Mouse (Mus musculus): ENCODE data around the gene Cep170. TPM values are rescaled to one million over a fixed set of nuclear protein-coding genes. Genes with fewer than 3 reads are reported as not detected.

Cep170 gene
- 13.2 and 18.7 TPM in 2 replicates for polyA plus RNA-seq (2012; rRNA removed; ENCODE audit: low replicate concordance)

DNA sequence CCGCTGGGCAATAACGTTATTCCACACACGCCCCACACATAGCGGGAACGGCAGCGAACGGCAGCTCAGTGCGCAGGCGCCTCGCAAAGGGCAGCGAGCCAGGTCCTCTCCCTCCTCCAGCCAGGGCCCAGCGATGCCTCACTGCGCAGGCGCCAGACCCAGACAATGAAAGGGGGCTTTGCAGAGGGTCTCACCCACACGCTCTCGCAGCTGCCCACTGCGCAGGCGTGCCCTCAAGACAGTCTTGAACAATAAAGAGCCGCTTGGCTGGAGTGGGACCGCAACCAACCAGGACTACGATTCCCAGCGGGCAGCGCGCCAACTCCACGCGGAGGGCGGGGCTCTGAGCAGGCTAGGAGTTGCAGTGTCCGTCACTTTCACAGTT, at the start of gene Cep170:
Gene Cep170, minus strand, starts transcription at position 32 of the 385 bp plus-strand sequence.

DNA sequence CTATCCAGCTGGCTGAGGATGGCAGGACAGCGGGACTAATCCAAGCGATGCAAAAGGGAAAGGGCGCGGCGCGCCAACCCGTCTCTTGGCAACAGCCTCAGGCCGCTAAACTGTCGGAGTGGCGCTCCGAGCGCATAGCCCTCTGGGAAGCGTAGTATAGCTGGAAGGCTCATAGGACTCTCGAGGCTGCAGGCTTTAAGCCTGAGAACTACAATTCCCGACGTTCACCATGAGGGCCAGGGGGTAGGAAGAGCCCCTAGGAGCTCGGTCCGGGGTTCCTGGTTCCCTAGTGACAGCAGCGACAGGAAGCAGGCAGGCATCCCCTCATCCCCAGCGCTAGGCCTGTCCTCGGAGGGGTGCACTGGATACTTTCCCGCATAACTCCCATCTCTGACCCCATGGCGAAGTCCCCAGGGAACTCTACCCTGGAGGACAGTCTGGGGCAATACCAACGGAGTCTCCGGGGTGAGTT, 760 bp upstream of the Cep170 start, which contains the start of gene Sdccag8:
Gene Sdccag8, plus strand, starts transcription at position 70 of the 472 bp plus-strand sequence.

Other genes with a start within 250 kb of the Cep170 start
- gene Sdccag8, start 593 bp upstream of the Cep170 start, polyA plus RNA-seq (2012; rRNA removed; ENCODE audit: low replicate concordance), result 5.9 and 6.0 TPM in 2 replicates

All from subcutaneous adipose tissue, adult 2 months (tissue).